In the genomic region with DNA sequence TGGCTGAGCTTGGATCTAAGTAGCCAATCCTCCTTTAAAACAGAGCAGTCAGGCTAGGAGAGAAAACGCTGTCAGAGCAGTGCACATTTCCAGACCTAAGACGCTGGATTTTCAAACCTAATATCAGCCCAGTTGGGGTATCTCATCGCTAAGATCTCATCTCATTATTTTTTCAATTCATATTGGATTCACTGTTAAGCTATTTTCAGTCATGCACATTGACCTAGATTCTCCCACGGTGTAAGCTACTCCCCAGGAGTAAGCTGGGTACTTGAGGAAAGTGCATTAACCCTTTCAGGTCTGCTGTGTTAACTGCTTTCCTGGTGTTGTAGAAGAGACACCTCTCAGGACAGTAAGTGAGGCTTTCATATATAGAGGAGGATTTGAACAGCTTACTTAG, we compare ENCODE assay signal across 32 mouse cellular contexts.
"Had no signal": no experiment of that assay in that cellular context is flagged by ENCODE, and none has a peak within 500 bp of the region (broad histone marks: within the 10 kb centered on the region; RNA-seq: fewer than 3 reads in every experiment).

No protein-coding gene starts in this region.

- H3K36me3 ChIP-seq: heart, embryonic 10.5 days; heart, embryonic 12.5 days; heart, embryonic 13.5 days; heart, embryonic 15.5 days; hindbrain, embryonic 10.5 days; hindbrain, embryonic 12.5 days; hindbrain, embryonic 13.5 days; hindbrain, embryonic 15.5 days; intestine, embryonic 15.5 days had no signal

- H3K9me3 ChIP-seq: heart, embryonic 10.5 days; heart, embryonic 12.5 days; heart, embryonic 13.5 days; heart, embryonic 15.5 days; hindbrain, embryonic 10.5 days; hindbrain, embryonic 12.5 days; hindbrain, embryonic 13.5 days; hindbrain, embryonic 15.5 days; intestine, embryonic 15.5 days had no signal

- H3K27me3 ChIP-seq: heart, embryonic 12.5 days; heart, embryonic 13.5 days; heart, embryonic 15.5 days; hindbrain, embryonic 12.5 days; hindbrain, embryonic 13.5 days; hindbrain, embryonic 15.5 days; intestine, embryonic 15.5 days had no signal

- H3K4me3 ChIP-seq: heart, embryonic 10.5 days; heart, embryonic 12.5 days; heart, embryonic 13.5 days; heart, embryonic 15.5 days; hindbrain, embryonic 10.5 days; hindbrain, embryonic 12.5 days; hindbrain, embryonic 13.5 days; hindbrain, embryonic 15.5 days; intestine, embryonic 15.5 days; layer of hippocampus, adult 2 months had no signal

- H3K27ac ChIP-seq: heart, embryonic 10.5 days; heart, embryonic 13.5 days; heart, embryonic 15.5 days; hindbrain, embryonic 10.5 days; hindbrain, embryonic 12.5 days; hindbrain, embryonic 13.5 days; hindbrain, embryonic 14.5 days; hindbrain, embryonic 15.5 days; hindbrain, postnatal 0 days; intestine, embryonic 15.5 days; kidney, postnatal 0 days; layer of hippocampus, adult 2 months had no signal

- ATAC-seq: hindbrain, embryonic 16.5 days; hindbrain, postnatal 0 days; inflammation-experienced regulatory T-cells, adult 6 months; intestine, embryonic 15.5 days; intestine, embryonic 16.5 days; intestine, postnatal 0 days had no signal

- H3K4me1 ChIP-seq: hindbrain, embryonic 10.5 days; hindbrain, embryonic 12.5 days; hindbrain, embryonic 13.5 days; hindbrain, embryonic 15.5 days; intestine, embryonic 15.5 days had no signal

- DNase-seq: heart, postnatal 10 days; heart, postnatal 14 days; heart, postnatal 36 days; heart, postnatal 4 days; kidney, adult 11 months; kidney, adult 18-20 months; kidney, adult 8-10 months; kidney, postnatal 10 days; kidney, postnatal 14 days; kidney, postnatal 25 days; kidney, postnatal 36 days; kidney, postnatal 4 days; layer of hippocampus, adult 9-11 months; layer of hippocampus, postnatal 36 days had no signal

- H3K4me2 ChIP-seq: heart, embryonic 11.5 days; heart, embryonic 12.5 days; heart, embryonic 13.5 days; heart, embryonic 15.5 days; hindbrain, embryonic 12.5 days; hindbrain, embryonic 13.5 days; hindbrain, embryonic 14.5 days; hindbrain, embryonic 15.5 days; intestine, embryonic 15.5 days had no signal

- H3K9ac ChIP-seq: heart, embryonic 12.5 days; heart, embryonic 13.5 days; heart, embryonic 15.5 days; hindbrain, embryonic 12.5 days; hindbrain, embryonic 13.5 days; hindbrain, embryonic 14.5 days; hindbrain, embryonic 15.5 days; intestine, embryonic 15.5 days had no signal
